Mouse (Mus musculus): ENCODE data around the gene 2610021A01Rik.

- TF ChIP-seq EP300 (IDR thresholded peaks at IDR 0.05; ENCODE audit: low read depth): no peak
- TF ChIP-seq CTCF (IDR thresholded peaks at IDR 0.05; ENCODE audit: low read depth): no peak
Measured at GRCm38 (mm10) chr7:41633221-41633984, 34.4 kb downstream of the 2610021A01Rik start.
